Mouse (Mus musculus) forebrain, embryonic 11.5 days (tissue): Measurements from ENCODE around the gene Rergl. TPM values are rescaled to one million over a fixed set of nuclear protein-coding genes. Genes with fewer than 3 reads are reported as not detected.

Experiments used
- ATAC-seq: fragments of 200-750 bp; cut with Nextera tagmentation; replicated peaks from 2 replicates; pipeline ENCODE4 v1.8.0; 2017; ENCODE audit warnings: moderate TSS enrichment; ENCODE audit not compliant: low FRiP score
- DNase-seq: peaks from one replicate; pipeline ENCODE4 v3.0.0-alpha.2; 2017; ENCODE audit warnings: low spot score
- H3K27ac ChIP-seq: fragments of 300-500 bp; sonication (generic); 2 replicates; pipeline ENCODE4 v1.5.1; 2014; ENCODE audit warnings: low read depth, low read length
- H3K27me3 ChIP-seq: fragments of 300-500 bp; sonication (generic); 2 replicates; pipeline ENCODE4 v1.6.1; 2014; ENCODE audit warnings: mild to moderate bottlenecking, low read length, mixed read lengths; ENCODE audit not compliant: control insufficient read depth, insufficient read depth
- H3K36me3 ChIP-seq: fragments of 300-500 bp; sonication (generic); 2 replicates; pipeline ENCODE4 v1.6.1; 2014; ENCODE audit warnings: mild to moderate bottlenecking, low read length, moderate library complexity, mixed read lengths; ENCODE audit not compliant: control insufficient read depth, insufficient read depth
- H3K4me1 ChIP-seq: fragments of 300-500 bp; sonication (generic); replicated peaks from 2 replicates; pipeline ENCODE4 v1.6.1; 2014; ENCODE audit warnings: low read length, mixed read lengths; ENCODE audit not compliant: control insufficient read depth, insufficient read depth
- H3K4me2 ChIP-seq: fragments of 300-500 bp; sonication (generic); 2 replicates; pipeline ENCODE4 v1.6.1; 2014; ENCODE audit warnings: low read depth, mild to moderate bottlenecking, low read length, moderate library complexity, mixed read lengths; ENCODE audit not compliant: severe bottlenecking
- H3K4me3 ChIP-seq: fragments of 300-500 bp; sonication (generic); 2 replicates; pipeline ENCODE4 v1.5.1; 2014; ENCODE audit warnings: low read depth, low read length
- H3K9ac ChIP-seq: fragments of 300-500 bp; sonication (generic); 2 replicates; pipeline ENCODE4 v1.6.1; 2014; ENCODE audit warnings: low read length
- H3K9me3 ChIP-seq: fragments of 300-500 bp; sonication (generic); 2 replicates; pipeline ENCODE4 v1.6.1; 2016; ENCODE audit warnings: low read length, mixed read lengths; ENCODE audit not compliant: control insufficient read depth
- WGBS: fragments of 180-500 bp; shearing (Covaris S2); extraction: QIAGEN DNeasy Blood & Tissue Kit; methylation state at CpG from one replicate; pipeline ENCODE4 v1.1.7; 2014; 5-methylcytosine and 5-hydroxymethylcytosine counted together
- polyA plus RNA-seq: library from polyadenylated mRNA; unstranded; fragments of >200 nt; fragmentation: Nextera tagmentation; extraction: Ambion mirVana; gene quantifications from 2 replicates; pipeline ENCODE4 v1.2.1, GENCODE M21; 2014

Rergl gene
- polyA plus RNA-seq, 1 experiment from 2014 or later, result not detected

- no peak overlapping the region for H3K27ac ChIP-seq
- DNase-seq (no peak), ATAC-seq (no peak)
- H3K9me3 ChIP-seq, result no peaks in the 10 kb centered on the region
- no peak overlapping the region for H3K9ac ChIP-seq
- H3K27me3 ChIP-seq, result no peaks in the 10 kb centered on the region
- H3K36me3 ChIP-seq, result no peaks in the 10 kb centered on the region
- H3K4me2 ChIP-seq, result no peak overlapping the region
- no peaks in the 10 kb centered on the region for H3K4me1 ChIP-seq
- H3K4me3 ChIP-seq, result no peak overlapping the region
- WGBS, result 79% methylated on average over 10 of the region's 10 CpGs
Observed at GRCm38 (mm10) chr6:139460470-139460869, 41.3 kb downstream of the Rergl start.

GRCm38 (mm10) chr6:139443999-139444398 is 57.8 kb downstream of the Rergl start:
- DNase-seq (no peak), ATAC-seq (no peak)
- H3K4me2 ChIP-seq, result no peak overlapping the region
- H3K9me3 ChIP-seq, result no peaks in the 10 kb centered on the region
- no peaks in the 10 kb centered on the region for H3K4me1 ChIP-seq
- no peak overlapping the region for H3K27ac ChIP-seq
- 81% methylated on average over 2 of the region's 2 CpGs for WGBS
- H3K4me3 ChIP-seq, result no peak overlapping the region
- no peak overlapping the region for H3K9ac ChIP-seq
- H3K36me3 ChIP-seq, result no peaks in the 10 kb centered on the region
- H3K27me3 ChIP-seq, result no peaks in the 10 kb centered on the region

Other genes with a start within 250 kb of the Rergl start
- 0.36 TPM in 1 of 2 replicates, not detected in the other for gene Pik3c2g, start 85.2 kb upstream of the Rergl start, polyA plus RNA-seq